Mouse (Mus musculus) olfactory bulb, adult 2 months (tissue): ENCODE measurements around the gene Psmc4. TPM values are rescaled to one million over a fixed set of nuclear protein-coding genes. Genes with fewer than 3 reads are reported as not detected.

ENCODE experiments used
- H3K27ac ChIP-seq: fragments of 200-500 bp; 2 replicates; pipeline ENCODE4 v1.5.1; 2012; ENCODE audit warnings: low read depth, low read length; ENCODE audit not compliant: insufficient read depth
- H3K4me1 ChIP-seq: fragments of 200-500 bp; 2 replicates; pipeline ENCODE4 v1.6.1; 2012; ENCODE audit warnings: low read length; ENCODE audit not compliant: control insufficient read depth, insufficient read depth
- H3K4me3 ChIP-seq: fragments of 200-500 bp; 2 replicates; pipeline ENCODE4 v1.5.1; 2012; ENCODE audit warnings: mild to moderate bottlenecking, low read depth, low read length, moderate library complexity; ENCODE audit not compliant: insufficient read depth
- CTCF ChIP-seq: fragments of 200-500 bp; IDR thresholded peaks from 2 replicates; pipeline ENCODE4 v1.5.1; 2012; ENCODE audit warnings: low read depth, mild to moderate bottlenecking, low read length, moderate library complexity; ENCODE audit not compliant: insufficient read depth
- POLR2A ChIP-seq: fragments of 200-500 bp; IDR thresholded peaks from 2 replicates; pipeline ENCODE4 v1.6.1; 2012; ENCODE audit warnings: mild to moderate bottlenecking, low read depth, low read length, moderate library complexity; ENCODE audit not compliant: insufficient read depth
- WGBS: fragments of 180-500 bp; shearing (Covaris S2); methylation state at CpG from one replicate; pipeline ENCODE4 v1.1.7; 2018; 5-methylcytosine and 5-hydroxymethylcytosine counted together
- polyA plus RNA-seq: library from polyadenylated mRNA; stranded (reverse); fragments of >200 nt; gene quantifications from 2 replicates; pipeline ENCODE4 v1.2.4, GENCODE M21; 2012; ENCODE audit warnings: low replicate concordance; ENCODE audit not compliant: missing spikeins, insufficient read depth, insufficient read length

The Psmc4 gene
- 468 TPM in 1 of 2 replicates, not detected in the other for polyA plus RNA-seq

- TF ChIP-seq POLR2A: peak; percentile 73
- peak; percentile 52 for TF ChIP-seq CTCF
- peak within 1 kb of the TSS; percentile 87 for H3K4me3 ChIP-seq
- 0 out of 2 replicates have a peak within 1 kb of the TSS, but pooled peaks have one; percentile 21 for H3K27ac ChIP-seq
- under 1% methylated on average over 52 of the region's 52 CpGs for WGBS
- H3K4me1 ChIP-seq: peaks cover 6% of the 10 kb centered on the region
These were observed at the start of gene Psmc4 for GRCm38 (mm10) chr7:28049476-28050409. Gene Psmc4, minus strand, starts transcription at chr7:28050101.

GRCm38 (mm10) chr7:28099101-28099500, 49.2 kb upstream of the Psmc4 start:
- WGBS: 93% methylated on average over 16 of the region's 16 CpGs
- Histone ChIP-seq H3K4me1 (no peaks in the 10 kb centered on the region), H3K4me3 (no peak overlapping the region), H3K27ac (no peak overlapping the region)
- no peak for TF ChIP-seq CTCF
- no peak for TF ChIP-seq POLR2A

GRCm38 (mm10) chr7:28093541-28093940, 43.6 kb upstream of the Psmc4 start:
- Histone ChIP-seq H3K27ac (no peak overlapping the region), H3K4me3 (no peak overlapping the region), H3K4me1 (no peaks in the 10 kb centered on the region)
- TF ChIP-seq CTCF (no peak), POLR2A (no peak)
- WGBS: 37% methylated on average over 11 of the region's 11 CpGs

- no peak overlapping the region for H3K4me3 ChIP-seq
- peaks cover 8% of the 10 kb centered on the region for H3K4me1 ChIP-seq
- WGBS: 82% methylated on average over 16 of the region's 16 CpGs
- no peak overlapping the region for H3K27ac ChIP-seq
- no peak for TF ChIP-seq CTCF
- TF ChIP-seq POLR2A: no peak
These were observed 36.3 kb upstream of the Psmc4 start for GRCm38 (mm10) chr7:28086236-28086635.

- TF ChIP-seq POLR2A (no peak), CTCF (no peak)
- no peak overlapping the region for H3K27ac ChIP-seq
These were observed 34.3 kb upstream of the Psmc4 start for GRCm38 (mm10) chr7:28084215-28084614.

GRCm38 (mm10) chr7:28070531-28071298, 20.8 kb upstream of the Psmc4 start, which contains the start of gene Fcgbp:
Gene Fcgbp, plus strand, starts transcription at chr7:28071236.
- Histone ChIP-seq H3K4me3 (no peak within 1 kb of the TSS), H3K4me1 (no peaks in the 10 kb centered on the region), H3K27ac (no peak within 1 kb of the TSS)
- no peak for TF ChIP-seq POLR2A
- 88% methylated on average over 21 of the region's 21 CpGs for WGBS

More at GRCm38 (mm10) chr7:28084215-28084614, 34.3 kb upstream of the Psmc4 start:
- 30% methylated on average over 7 of the region's 7 CpGs for WGBS
- Histone ChIP-seq H3K4me3 (no peak overlapping the region), H3K4me1 (peaks cover 8% of the 10 kb centered on the region)

GRCm38 (mm10) chr7:28069546-28070172, 19.8 kb upstream of the Psmc4 start:
- H3K4me1 ChIP-seq: no peaks in the 10 kb centered on the region
- WGBS: 37% methylated on average over 3 of the region's 3 CpGs
- H3K27ac ChIP-seq: no peak overlapping the region
- TF ChIP-seq POLR2A: no peak
- H3K4me3 ChIP-seq: no peak overlapping the region

- Histone ChIP-seq H3K4me3 (no peak overlapping the region), H3K27ac (no peak overlapping the region), H3K4me1 (no peaks in the 10 kb centered on the region)
- 80% methylated on average over 3 of the region's 3 CpGs for WGBS
- TF ChIP-seq POLR2A (no peak), CTCF (no peak)
These were observed 18.8 kb upstream of the Psmc4 start for GRCm38 (mm10) chr7:28068661-28069060.

- no peaks in the 10 kb centered on the region for H3K4me1 ChIP-seq
- no peak overlapping the region for H3K27ac ChIP-seq
- no peak overlapping the region for H3K4me3 ChIP-seq
- TF ChIP-seq CTCF (no peak), POLR2A (no peak)
- 52% methylated on average over 1 of the region's 1 CpGs for WGBS
These were observed 10.1 kb upstream of the Psmc4 start for GRCm38 (mm10) chr7:28059972-28060371.
